Mouse (Mus musculus) kidney, postnatal 14 days (tissue): ENCODE data around the gene Fbxo39.
"Not testable (repeated sequence)": the region's sequence is repeated elsewhere in the genome, so short reads cannot be mapped to it uniquely, and the experiment has no call there.

Experiments used
- DNase-seq: peaks from one replicate; pipeline ENCODE4 v3.0.0; 2022; ENCODE audit warnings: mixed read lengths

The Fbxo39 gene

GRCm38 (mm10) chr11:72318026-72318425, 3.8 kb downstream of the Fbxo39 start:
- DNase-seq: no peak

GRCm38 (mm10) chr11:72324431-72324830, 10.2 kb downstream of the Fbxo39 start:
- DNase-seq: no peak

- no peak for DNase-seq
Measured at GRCm38 (mm10) chr11:72325701-72326100, 11.5 kb downstream of the Fbxo39 start.

- no peak for DNase-seq
Measured at GRCm38 (mm10) chr11:72332951-72333667, 18.9 kb downstream of the Fbxo39 start.

- DNase-seq: no peak
Measured at GRCm38 (mm10) chr11:72334653-72335052, 20.4 kb downstream of the Fbxo39 start.

GRCm38 (mm10) chr11:72336726-72337125, 22.5 kb downstream of the Fbxo39 start:
- no peak for DNase-seq

GRCm38 (mm10) chr11:72338437-72338871, 24.2 kb downstream of the Fbxo39 start:
- DNase-seq: peak; percentile 37

GRCm38 (mm10) chr11:72339716-72340115, 25.5 kb downstream of the Fbxo39 start:
- DNase-seq: no peak

- peak; percentile 72 for DNase-seq
Measured at GRCm38 (mm10) chr11:72342549-72343237, 28.4 kb downstream of the Fbxo39 start.

- not testable (repeated sequence) for DNase-seq
Measured at GRCm38 (mm10) chr11:72343238-72343625, 29.0 kb downstream of the Fbxo39 start.

GRCm38 (mm10) chr11:72343904-72344303, 29.7 kb downstream of the Fbxo39 start:
- DNase-seq: peak; percentile 69

GRCm38 (mm10) chr11:72344486-72344885, 30.2 kb downstream of the Fbxo39 start:
- DNase-seq: no peak

GRCm38 (mm10) chr11:72348563-72348962, 34.3 kb downstream of the Fbxo39 start:
- peak; percentile 62 for DNase-seq

- peak; percentile 50 for DNase-seq
Measured at GRCm38 (mm10) chr11:72349016-72349415, 34.8 kb downstream of the Fbxo39 start.

GRCm38 (mm10) chr11:72349652-72350051, 35.4 kb downstream of the Fbxo39 start:
- peak; percentile 38 for DNase-seq

- DNase-seq: no peak
Measured at GRCm38 (mm10) chr11:72352272-72352671, 38.0 kb downstream of the Fbxo39 start.

GRCm38 (mm10) chr11:72353186-72353585, 38.9 kb downstream of the Fbxo39 start:
- no peak for DNase-seq

GRCm38 (mm10) chr11:72354971-72355728, 40.9 kb downstream of the Fbxo39 start:
- DNase-seq: peak; percentile 79

GRCm38 (mm10) chr11:72361385-72362346, 47.4 kb downstream of the Fbxo39 start:
- DNase-seq: peak; percentile 81

GRCm38 (mm10) chr11:72362347-72362741, 48.1 kb downstream of the Fbxo39 start, which contains the start of gene Tekt1:
Gene Tekt1, minus strand, starts transcription at chr11:72362442.
- no peak for DNase-seq

GRCm38 (mm10) chr11:72363523-72364240, 49.4 kb downstream of the Fbxo39 start:
- DNase-seq: no peak
